Mouse (Mus musculus): Measurements from ENCODE around the gene Pou5f2.

GRCm38 (mm10) chr13:77976248-77976647, 48.5 kb upstream of the Pou5f2 start:
- TF ChIP-seq POLR2A (IDR thresholded peaks at IDR 0.05; ENCODE audit: insufficient read depth, low read length) (no peak), CTCF (IDR thresholded peaks at IDR 0.05; ENCODE audit: low read depth, low read length) (no peak), EP300 (IDR thresholded peaks at IDR 0.05; ENCODE audit: insufficient read depth, low read depth, low read length) (no peak)

Data from ES-Bruce4 (cell line).